Mouse (Mus musculus) v-Abl transformed pro-B cells (cell line): ENCODE results near the gene Wdhd1.

Experiments used
- in situ Hi-C, 2 experiments: fragments of 400-800 bp; cut with MboI; formaldehyde crosslinking; loops; one replicate each; pipeline ENCODE4 v1.15.1; 2025; ENCODE audit not compliant: unreplicated experiment in 2 of 2

The Wdhd1 gene

DNA sequence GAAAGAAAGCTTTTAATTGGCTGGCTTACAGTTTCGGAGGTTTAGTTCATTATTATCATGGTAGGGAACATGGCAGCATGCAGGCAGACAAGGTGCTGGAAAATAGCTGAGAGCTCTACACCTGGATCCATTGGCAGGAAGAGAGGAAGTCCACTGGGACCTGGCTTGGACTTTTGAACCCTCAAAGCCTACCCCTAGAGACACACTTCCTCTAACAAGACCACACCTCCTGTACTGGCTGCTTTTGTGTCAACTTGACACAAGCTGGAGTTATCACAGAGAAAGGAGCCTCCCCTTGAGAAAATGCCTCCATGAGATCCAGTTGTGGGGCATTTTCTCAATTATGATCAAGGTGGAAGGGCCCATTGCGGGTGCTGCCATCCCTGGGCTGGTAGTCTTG, 8.6 kb upstream of the Wdhd1 start:
- in situ Hi-C loops, result loop anchor here in 1 of 2 experiments (25.0 kb wide), 2 partner anchors 1777 to 1948 kb away; partner anchors contain the start of genes Ap5m1, Exoc5 and Psmc6

- in situ Hi-C loops, result loop anchor here in 1 of 2 experiments (25.0 kb wide), 2 partner anchors 1779 to 1946 kb away; partner anchors contain the start of genes Ap5m1, Exoc5 and Psmc6
Measured at GRCm38 (mm10) chr14:47283568-47283967, 6.9 kb upstream of the Wdhd1 start.

DNA sequence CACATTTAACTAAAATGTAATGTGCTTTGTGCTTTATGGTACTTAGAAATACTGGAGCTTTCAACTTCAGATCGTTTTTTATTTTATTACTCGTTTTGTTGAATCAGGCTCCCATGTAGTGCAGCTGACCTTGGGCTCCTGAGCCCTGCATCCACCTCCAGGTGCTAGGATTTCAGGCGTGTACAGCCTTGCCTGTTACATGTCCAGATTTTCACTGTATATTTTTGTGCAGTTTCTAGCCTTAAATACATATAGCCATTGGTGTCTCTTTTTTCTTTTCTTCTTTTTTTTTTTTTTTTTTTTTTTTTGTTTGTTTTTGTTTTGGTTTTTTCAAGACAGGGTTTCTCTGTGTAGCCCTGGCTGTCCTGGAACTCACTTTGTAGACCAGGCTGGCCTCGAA, 4.9 kb upstream of the Wdhd1 start:
- in situ Hi-C loops, result loop anchor here in 1 of 2 experiments (25.0 kb wide), 2 partner anchors 1781 to 1944 kb away; partner anchors contain the start of genes Ap5m1, Exoc5 and Psmc6

GRCm38 (mm10) chr14:47279058-47279457, 2.4 kb upstream of the Wdhd1 start:
- in situ Hi-C loops, result loop anchor here (10.0 to 25.0 kb wide), 3 partner anchors 116 to 1942 kb away; partner anchors contain the start of genes Ap5m1 (in 1 of the 2), Exoc5 (in 1 of the 2) and Psmc6 (in 1 of the 2)

DNA sequence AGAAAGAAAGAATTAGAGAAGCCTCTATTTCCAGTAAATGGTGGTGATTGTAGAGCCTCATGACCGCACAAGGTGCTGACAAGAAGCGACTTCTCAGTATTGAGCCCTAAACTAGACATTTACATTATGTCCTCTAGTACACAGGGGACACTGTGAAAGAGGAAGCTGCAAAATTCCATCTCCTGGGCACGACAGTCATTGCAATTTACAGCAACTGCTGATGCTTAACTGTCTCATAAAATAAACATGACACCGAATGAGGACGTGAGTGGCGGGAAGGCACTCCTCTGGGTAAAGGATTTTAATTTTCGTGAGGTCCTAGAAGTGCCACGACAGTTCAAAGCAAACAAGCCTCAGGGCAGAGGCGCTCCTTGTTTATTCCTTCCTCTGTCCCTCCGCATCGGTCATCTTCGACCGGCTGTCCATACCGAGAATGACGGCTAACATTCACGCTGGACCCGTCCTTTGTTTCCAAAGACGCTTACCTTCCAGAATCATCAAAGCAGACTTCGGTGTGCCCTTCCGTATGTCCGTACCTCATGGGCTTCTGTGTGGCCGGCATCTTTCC, 537 bp downstream of the Wdhd1 start:
- in situ Hi-C loops, result loop anchor here (10.0 to 25.0 kb wide), 3 partner anchors 119 to 1939 kb away; partner anchors contain the start of genes Ap5m1 (in 1 of the 2), Exoc5 (in 1 of the 2) and Psmc6 (in 1 of the 2)

DNA sequence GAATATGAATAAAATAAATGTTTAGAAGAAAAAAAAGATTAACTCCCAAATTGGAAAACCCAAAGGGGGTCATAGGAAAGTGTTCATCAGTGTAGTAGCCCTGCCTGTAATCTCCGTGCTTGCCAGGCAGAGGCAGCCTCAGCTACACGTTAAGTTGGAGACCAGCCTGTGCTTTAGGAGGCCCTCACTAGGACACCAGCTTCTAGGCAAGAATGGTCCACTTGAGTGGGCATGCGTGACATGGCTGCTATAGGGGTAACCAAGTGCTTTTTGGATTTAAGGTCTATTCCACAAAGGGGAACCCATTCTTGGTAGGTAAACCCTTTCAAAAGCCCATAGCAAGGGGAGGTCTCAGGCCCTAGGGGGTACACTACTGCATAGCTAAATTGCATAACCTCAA, 1.2 kb downstream of the Wdhd1 start:
- in situ Hi-C loops, result loop anchor here (10.0 to 25.0 kb wide), 3 partner anchors 119 to 1938 kb away; partner anchors contain the start of genes Ap5m1 (in 1 of the 2), Exoc5 (in 1 of the 2) and Psmc6 (in 1 of the 2)

DNA sequence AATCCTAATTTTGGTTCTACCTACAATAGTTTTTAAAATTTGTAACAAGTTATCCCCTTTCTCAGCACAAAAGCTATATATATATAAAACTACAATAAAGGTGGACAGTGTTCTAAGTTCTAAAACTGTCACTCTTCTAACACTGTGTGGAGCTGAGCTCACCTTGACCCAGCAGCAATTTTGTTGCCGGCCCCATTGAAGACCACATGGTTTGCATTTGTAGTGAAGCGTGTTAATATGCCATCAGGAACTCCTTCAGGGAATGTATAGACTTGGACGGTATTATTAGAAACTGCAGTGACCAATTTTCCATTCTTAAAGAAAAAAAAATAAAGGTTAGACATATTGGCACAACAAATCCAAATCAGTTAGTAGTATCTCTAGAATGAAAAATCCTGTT, 2.9 kb downstream of the Wdhd1 start:
- in situ Hi-C loops, result loop anchor here in 1 of 2 experiments (10.0 kb wide), 1 partner anchor 121 kb away; no protein-coding TSS in a partner anchor

DNA sequence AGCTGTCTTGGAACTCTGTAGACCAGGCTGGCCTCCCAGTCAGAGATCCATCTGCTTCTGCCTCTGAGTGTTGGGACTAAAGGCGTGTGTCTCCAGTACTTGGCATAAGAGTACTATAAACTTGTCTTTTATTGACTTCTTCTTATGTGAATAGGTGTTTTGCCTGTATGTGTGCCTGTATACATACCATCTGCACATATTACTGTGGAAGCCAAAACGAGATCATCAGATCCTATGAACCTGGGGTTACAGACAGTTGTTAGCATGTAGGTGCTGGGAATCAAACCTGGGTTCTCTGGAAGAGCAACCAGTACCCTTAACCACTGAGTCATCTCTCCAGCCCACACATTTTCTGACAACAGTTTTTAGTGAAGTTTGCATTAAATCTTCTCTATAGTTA, 7.0 kb downstream of the Wdhd1 start:
- in situ Hi-C loops, result loop anchor here (5.0 to 10.0 kb wide), 2 partner anchors 125 to 128 kb away; no protein-coding TSS in a partner anchor

DNA sequence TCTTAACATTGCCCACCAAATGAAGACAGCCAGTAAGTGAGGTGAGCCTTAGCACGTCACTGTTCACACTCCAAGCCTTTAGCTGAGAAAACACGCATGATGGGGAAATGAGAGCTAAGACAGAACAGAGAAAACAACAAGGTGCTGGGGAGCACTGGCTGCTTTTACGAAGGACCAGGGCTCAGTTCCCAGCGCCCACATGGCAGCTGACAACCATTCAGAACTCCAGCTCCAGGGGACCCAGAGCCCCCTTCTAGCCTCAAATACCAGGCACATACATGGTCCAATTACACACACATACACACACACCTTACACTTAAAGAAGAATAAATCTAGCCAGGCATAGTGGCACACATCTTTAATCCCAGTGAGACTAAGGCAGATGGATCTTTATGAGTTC, 7.6 kb downstream of the Wdhd1 start:
- in situ Hi-C loops, result loop anchor here in 1 of 2 experiments (5.0 kb wide), 1 partner anchor 128 kb away; no protein-coding TSS in a partner anchor

DNA sequence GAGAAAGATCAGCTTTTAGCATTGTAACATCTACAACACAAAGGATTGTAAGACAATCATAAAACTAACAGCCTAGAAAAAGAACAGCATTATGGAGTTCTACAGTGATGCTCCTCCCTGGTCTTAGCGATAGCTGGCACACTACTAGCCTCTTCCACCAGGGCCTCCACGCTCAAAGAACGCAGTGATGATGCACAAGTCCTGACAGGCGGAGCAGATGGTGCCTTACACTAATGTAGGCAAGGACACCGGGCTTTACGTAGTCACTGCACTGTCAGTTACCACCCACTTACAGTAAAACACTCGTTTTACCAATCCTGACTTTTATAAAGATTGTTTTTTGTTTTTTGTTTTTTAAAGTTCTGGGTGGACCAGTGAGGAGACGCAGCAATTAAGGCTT, 10.8 kb downstream of the Wdhd1 start:
- in situ Hi-C loops, result loop anchor here in 1 of 2 experiments (5.0 kb wide), 1 partner anchor 131 kb away; no protein-coding TSS in a partner anchor

GRCm38 (mm10) chr14:47264866-47265265, 11.8 kb downstream of the Wdhd1 start:
- in situ Hi-C loops, result loop anchor here (5.0 kb wide), 2 partner anchors 132 to 263 kb away; no protein-coding TSS in a partner anchor

GRCm38 (mm10) chr14:47249839-47250238, 26.8 kb downstream of the Wdhd1 start:
- in situ Hi-C loops, result loop anchor here (5.0 kb wide), 2 partner anchors 163 to 368 kb away; partner anchors contain the start of gene Samd4 (in 1 of the 2)

GRCm38 (mm10) chr14:47242753-47243152, 33.9 kb downstream of the Wdhd1 start:
- in situ Hi-C loops, result no loop called here

DNA sequence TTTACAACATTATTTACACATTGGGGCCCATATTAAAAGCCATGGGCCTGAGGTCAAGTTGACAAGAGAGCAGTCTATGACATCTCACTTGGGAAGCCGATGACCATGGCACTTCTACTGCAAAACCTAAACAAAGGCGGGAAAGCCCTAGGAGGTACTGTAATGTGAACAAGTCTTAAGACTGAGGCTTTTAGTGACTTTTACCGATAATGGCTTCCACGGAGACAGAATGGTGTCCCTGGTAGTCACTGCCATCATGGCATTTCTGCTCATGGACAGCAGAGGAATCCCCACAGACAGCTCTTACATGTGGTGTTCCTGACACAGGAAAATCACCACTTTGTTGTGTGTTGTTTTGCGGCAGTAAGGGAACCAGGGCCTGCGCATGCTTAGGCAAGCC, 35.6 kb downstream of the Wdhd1 start:
- in situ Hi-C loops, result no loop called here

GRCm38 (mm10) chr14:47240600-47240999, 36.1 kb downstream of the Wdhd1 start:
- in situ Hi-C loops, result no loop called here

DNA sequence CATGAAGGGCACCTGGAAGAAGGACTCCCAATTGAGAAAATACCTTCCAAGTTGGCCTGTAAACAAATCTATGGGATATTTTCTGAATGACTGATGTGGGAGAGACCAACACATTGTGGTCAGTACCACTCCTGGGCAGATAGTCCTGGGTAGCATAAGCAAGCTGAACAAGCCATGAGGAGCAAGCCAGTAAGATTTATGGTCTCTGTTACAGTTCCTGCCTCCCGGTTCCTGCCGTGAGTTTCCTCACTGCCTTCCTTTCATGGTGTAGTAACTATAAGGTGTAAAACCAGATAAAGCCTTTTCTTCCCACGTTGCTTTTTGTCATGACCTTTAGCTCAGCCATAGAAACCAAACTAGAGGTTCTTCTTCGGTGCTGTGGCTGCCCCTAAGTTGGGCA, 39.4 kb downstream of the Wdhd1 start:
- in situ Hi-C loops, result loop anchor here (5.0 kb wide), 1 partner anchor 45 kb away; no protein-coding TSS in a partner anchor

DNA sequence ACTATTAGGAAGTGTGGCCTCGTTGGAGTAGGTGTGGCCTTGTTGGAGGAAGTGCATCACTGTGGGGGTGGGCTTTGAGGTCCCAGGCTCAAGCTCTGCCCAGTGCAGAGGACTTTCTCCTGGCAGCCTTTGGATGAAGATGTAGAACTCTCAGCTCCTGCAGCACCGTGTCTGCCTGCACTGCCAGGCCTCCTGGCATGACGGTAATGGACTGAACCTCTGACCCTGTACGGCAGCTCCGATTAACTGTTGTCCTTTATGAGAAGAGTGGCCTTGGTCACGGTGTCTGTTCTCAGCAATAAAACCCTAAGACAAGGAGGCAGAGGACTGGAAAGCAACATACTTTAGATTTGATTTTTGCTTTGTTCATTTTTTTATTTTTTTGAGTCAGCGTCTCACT, 40.2 kb downstream of the Wdhd1 start:
- in situ Hi-C loops, result loop anchor here (5.0 kb wide), 1 partner anchor 44 kb away; no protein-coding TSS in a partner anchor

DNA sequence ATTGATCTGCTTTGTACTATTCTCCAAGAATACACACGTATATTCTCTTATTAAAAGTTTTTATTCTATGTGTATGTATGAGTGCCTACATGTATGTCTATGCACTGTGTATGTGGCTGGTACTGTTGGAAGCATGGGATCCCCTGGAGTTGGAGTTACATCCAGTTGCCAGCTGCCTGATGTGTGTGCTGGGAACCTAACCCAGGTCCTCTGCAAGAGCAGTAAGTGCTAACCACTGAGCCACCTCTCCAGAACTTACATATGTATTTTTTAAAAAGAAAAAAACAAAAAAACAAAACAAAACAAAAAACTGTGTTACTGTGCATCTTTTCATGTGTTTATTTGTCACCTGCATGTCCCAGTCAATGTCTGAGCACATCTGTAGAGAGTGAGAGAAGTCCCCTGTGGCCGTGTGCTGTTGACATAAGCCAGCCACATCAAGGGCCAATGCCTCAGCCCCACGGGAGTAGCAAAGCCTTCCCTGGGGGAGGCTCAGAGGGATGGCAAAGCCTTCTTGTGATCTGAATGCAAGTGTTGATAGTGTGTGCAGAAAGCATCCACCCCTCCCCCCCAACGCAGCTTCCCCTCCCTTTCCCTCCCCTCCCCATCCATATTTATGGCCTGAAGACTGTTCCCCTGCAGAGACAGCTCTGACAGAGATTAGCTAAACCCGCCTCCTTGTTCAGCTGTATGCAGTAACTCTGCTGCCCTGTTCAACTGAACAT, 42.0 kb downstream of the Wdhd1 start:
- in situ Hi-C loops, result loop anchor here (5.0 kb wide), 1 partner anchor 42 kb away; no protein-coding TSS in a partner anchor

GRCm38 (mm10) chr14:47234032-47234431, 42.6 kb downstream of the Wdhd1 start:
- in situ Hi-C loops, result no loop called here

- in situ Hi-C loops, result no loop called here
Measured at GRCm38 (mm10) chr14:47233602-47234001, 43.1 kb downstream of the Wdhd1 start.
